Mouse (Mus musculus): ENCODE data around the gene Fgd1.

The Fgd1 gene

GRCm38 (mm10) chrX:151045850-151046249 lies at the start of gene Fgd1:
TSS of gene Fgd1 (plus strand) at chrX:151046150.
- no peak for DNase-seq (ENCODE audit: low spot score)

- no peak for DNase-seq (ENCODE audit: low spot score)
Measured at GRCm38 (mm10) chrX:150996775-150997174, 49.2 kb upstream of the Fgd1 start.

- peak; percentile 84 for DNase-seq (ENCODE audit: low spot score)
Measured at GRCm38 (mm10) chrX:151016938-151017877, 28.7 kb upstream of the Fgd1 start, which contains the start of gene Gnl3l. TSS of gene Gnl3l (minus strand) at chrX:151017322.

- no peak for DNase-seq (ENCODE audit: low spot score)
Measured at GRCm38 (mm10) chrX:151017897-151018296, 28.1 kb upstream of the Fgd1 start.

GRCm38 (mm10) chrX:151018798-151019197 lies 27.2 kb upstream of the Fgd1 start:
- DNase-seq (ENCODE audit: low spot score) = no peak

GRCm38 (mm10) chrX:151031400-151031799 lies 14.6 kb upstream of the Fgd1 start:
- DNase-seq (ENCODE audit: low spot score) = no peak

GRCm38 (mm10) chrX:151041223-151041622 lies 4.7 kb upstream of the Fgd1 start:
- DNase-seq (ENCODE audit: low spot score) = no peak

GRCm38 (mm10) chrX:151046321-151046720 lies 371 bp downstream of the Fgd1 start:
- no peak for DNase-seq (ENCODE audit: low spot score)

- DNase-seq (ENCODE audit: low spot score) = peak; percentile 78
Measured at GRCm38 (mm10) chrX:151046777-151047430, 954 bp downstream of the Fgd1 start.

GRCm38 (mm10) chrX:151047431-151048058 lies 1.6 kb downstream of the Fgd1 start:
- no peak for DNase-seq (ENCODE audit: low spot score)

GRCm38 (mm10) chrX:151049661-151050215 lies 3.8 kb downstream of the Fgd1 start:
- no peak for DNase-seq (ENCODE audit: low spot score)

GRCm38 (mm10) chrX:151050337-151050736 lies 4.4 kb downstream of the Fgd1 start:
- no peak for DNase-seq (ENCODE audit: low spot score)

GRCm38 (mm10) chrX:151054489-151054888 lies 8.5 kb downstream of the Fgd1 start:
- DNase-seq (ENCODE audit: low spot score) = no peak

- DNase-seq (ENCODE audit: low spot score) = no peak
Measured at GRCm38 (mm10) chrX:151055559-151055958, 9.6 kb downstream of the Fgd1 start.

GRCm38 (mm10) chrX:151059346-151059745 lies 13.4 kb downstream of the Fgd1 start:
- peak; percentile 20 for DNase-seq (ENCODE audit: low spot score)

GRCm38 (mm10) chrX:151061615-151062299 lies 15.8 kb downstream of the Fgd1 start:
- DNase-seq (ENCODE audit: low spot score) = no peak

- peak; percentile 59 for DNase-seq (ENCODE audit: low spot score)
Measured at GRCm38 (mm10) chrX:151066071-151066666, 20.2 kb downstream of the Fgd1 start.

GRCm38 (mm10) chrX:151067876-151068275 lies 21.9 kb downstream of the Fgd1 start:
- DNase-seq (ENCODE audit: low spot score) = no peak

- DNase-seq (ENCODE audit: low spot score) = no peak
Measured at GRCm38 (mm10) chrX:151076007-151076406, 30.1 kb downstream of the Fgd1 start.

- no peak for DNase-seq (ENCODE audit: low spot score)
Measured at GRCm38 (mm10) chrX:151076941-151077485, 31.1 kb downstream of the Fgd1 start.

GRCm38 (mm10) chrX:151085599-151085998 lies 39.6 kb downstream of the Fgd1 start:
- no peak for DNase-seq (ENCODE audit: low spot score)
